Mouse (Mus musculus) lung, embryonic 14.5 days (tissue): ENCODE measurements around the gene 4632433K11Rik. TPM values are rescaled to one million over a fixed set of nuclear protein-coding genes. Genes with fewer than 3 reads are reported as not detected.
"Not testable (repeated sequence)": the region's sequence is repeated elsewhere in the genome, so short reads cannot be mapped to it uniquely, and the experiment has no call there.

Experiments
- ATAC-seq: fragments of 200-750 bp; cut with Nextera tagmentation; 2 replicates; pipeline ENCODE4 v1.8.0; 2017; ENCODE audit warnings: mild to moderate bottlenecking, moderate TSS enrichment, moderate library complexity; ENCODE audit not compliant: insufficient read depth
- DNase-seq: peaks from one replicate; pipeline ENCODE4 v3.0.0-alpha.2; 2015
- H3K27ac ChIP-seq: fragments of 300-500 bp; sonication (generic); 2 replicates; pipeline ENCODE4 v1.5.1; 2014; ENCODE audit warnings: low read depth, mild to moderate bottlenecking, moderate library complexity
- H3K27me3 ChIP-seq: fragments of 300-500 bp; sonication (generic); 2 replicates; pipeline ENCODE4 v1.6.1; 2014; ENCODE audit warnings: low read length, control low read depth; ENCODE audit not compliant: insufficient read depth
- H3K36me3 ChIP-seq: fragments of 300-500 bp; sonication (generic); 2 replicates; pipeline ENCODE4 v1.6.1; 2014; ENCODE audit warnings: control low read depth; ENCODE audit not compliant: insufficient read depth
- H3K4me1 ChIP-seq: fragments of 300-500 bp; sonication (generic); 2 replicates; pipeline ENCODE4 v1.6.1; 2014; ENCODE audit warnings: antibody characterized with exemption, control low read depth; ENCODE audit not compliant: insufficient read depth
- H3K4me2 ChIP-seq: fragments of 300-500 bp; sonication (generic); 2 replicates; pipeline ENCODE4 v1.6.1; 2014; ENCODE audit warnings: mild to moderate bottlenecking
- H3K4me3 ChIP-seq: fragments of 300-500 bp; sonication (generic); 2 replicates; pipeline ENCODE4 v1.5.1; 2014; ENCODE audit warnings: low read depth, low read length
- H3K9ac ChIP-seq: fragments of 300-500 bp; sonication (generic); 2 replicates; pipeline ENCODE4 v1.6.1; 2014
- H3K9me3 ChIP-seq: fragments of 300-500 bp; sonication (generic); 2 replicates; pipeline ENCODE4 v1.6.1; 2016; ENCODE audit warnings: low read depth, low read length, control low read depth
- CTCF ChIP-seq: IDR thresholded peaks from 2 replicates; pipeline ENCODE4 v1.5.1; 2016; ENCODE audit warnings: antibody characterized with exemption, low read depth
- WGBS: fragments of 180-500 bp; shearing (Covaris S2); extraction: QIAGEN DNeasy Blood & Tissue Kit; methylation state at CpG from one replicate; pipeline ENCODE4 v1.1.7; 2014; 5-methylcytosine and 5-hydroxymethylcytosine counted together
- polyA plus RNA-seq: library from polyadenylated mRNA; unstranded; fragments of >200 nt; fragmentation: Nextera tagmentation; extraction: Ambion mirVana; gene quantifications from 2 replicates; pipeline ENCODE4 v1.2.1, GENCODE M21; 2014

The 4632433K11Rik gene
- polyA plus RNA-seq, 1 experiment from 2014 or later: not detected

DNA sequence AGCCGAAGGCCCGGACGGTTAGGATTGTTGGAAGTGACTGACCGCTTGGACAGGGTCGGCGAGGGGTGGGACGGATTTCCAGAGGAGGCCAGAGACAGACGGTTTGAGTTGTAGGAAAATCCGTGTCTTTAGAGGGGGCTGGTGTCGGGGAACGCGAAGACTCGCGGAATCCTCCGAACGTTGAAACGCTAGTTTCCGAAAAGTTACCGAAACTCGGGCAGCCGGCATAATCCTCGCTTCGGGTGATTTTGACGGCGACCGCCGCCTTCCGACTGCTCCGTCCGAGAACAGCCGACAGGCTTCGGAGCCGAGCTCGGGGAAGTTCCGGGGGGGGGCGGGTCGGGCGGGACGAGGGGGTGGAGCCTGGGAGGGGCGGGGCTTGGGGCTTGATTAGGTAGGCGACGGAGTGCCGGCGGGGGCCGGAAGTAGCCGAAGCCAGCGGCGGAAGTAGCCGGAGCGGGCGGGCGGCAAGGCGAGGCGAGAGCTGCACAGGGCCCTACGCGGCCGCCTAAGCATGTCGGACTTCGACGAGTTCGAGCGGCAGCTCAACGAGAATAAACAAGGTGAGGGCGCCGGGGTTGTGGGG lies 27.9 kb downstream of the 4632433K11Rik start, which contains the start of gene U2af2:
Gene U2af2 (plus strand): TSS at position 370 of the 586 bp plus-strand sequence.
- H3K36me3 ChIP-seq: peaks cover 14% of the 10 kb centered on the region
- peak; percentile 81 for ATAC-seq

GRCm38 (mm10) chr7:5062360-5063001 lies 28.6 kb downstream of the 4632433K11Rik start:
- 0 out of 2 replicates have a peak, but pooled peaks cover 2% of the 10 kb centered on the region for H3K4me1 ChIP-seq
- H3K27me3 ChIP-seq: peaks cover 12% of the 10 kb centered on the region
- H3K9me3 ChIP-seq: no peaks in the 10 kb centered on the region
- peak; percentile 93 for DNase-seq
- TF ChIP-seq CTCF: no peak
- peak overlapping the region; percentile 75 for H3K4me3 ChIP-seq
- under 1% methylated on average over 51 of the region's 51 CpGs for WGBS
- H3K4me2 ChIP-seq: peak overlapping the region; percentile 86
- peaks cover 20% of the 10 kb centered on the region for H3K36me3 ChIP-seq
- peak overlapping the region; percentile 95 for H3K9ac ChIP-seq
- peak overlapping the region; percentile 100 for H3K27ac ChIP-seq
- ATAC-seq: peak; percentile 39

More for the DNA sequence above, 27.9 kb downstream of the 4632433K11Rik start, which contains the start of gene U2af2:
- Histone ChIP-seq H3K27ac (peak within 1 kb of the TSS; percentile 100), H3K9me3 (no peaks in the 10 kb centered on the region), H3K4me3 (peak within 1 kb of the TSS; percentile 75), H3K9ac (peak within 1 kb of the TSS; percentile 95), H3K27me3 (peaks cover 18% of the 10 kb centered on the region), H3K4me2 (peak within 1 kb of the TSS; percentile 86), H3K4me1 (peaks cover 8% of the 10 kb centered on the region; the same call in 1 of the 2 replicates)
- DNase-seq: peak; percentile 94
- WGBS: under 1% methylated on average over 58 of the region's 65 CpGs
- no peak for TF ChIP-seq CTCF

DNA sequence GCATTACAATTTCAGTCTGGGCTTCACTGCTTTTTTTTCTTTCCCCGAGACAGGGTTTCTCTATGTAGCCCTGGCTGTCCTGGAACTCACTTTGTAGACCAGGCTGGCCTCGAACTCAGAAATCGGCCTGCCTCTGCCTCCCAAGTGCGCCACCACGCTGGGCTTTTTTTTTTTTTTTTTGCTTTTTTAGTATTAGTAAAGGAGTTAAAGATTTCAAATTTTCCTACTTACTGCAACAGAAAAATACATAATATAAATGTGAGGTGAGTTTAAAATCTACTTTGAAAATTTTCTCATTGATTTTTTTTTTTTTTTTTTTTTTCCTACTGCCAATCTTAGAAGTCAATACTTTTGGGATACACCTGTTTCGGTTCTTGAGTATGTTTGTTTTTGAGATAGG lies 31.0 kb downstream of the 4632433K11Rik start:
- H3K4me2 ChIP-seq: no peak overlapping the region

GRCm38 (mm10) chr7:5073586-5073985 lies 39.7 kb downstream of the 4632433K11Rik start:
- Histone ChIP-seq H3K4me1 (no peaks in the 10 kb centered on the region), H3K27ac (no peak overlapping the region), H3K36me3 (peaks cover 93% of the 10 kb centered on the region), H3K9ac (no peak overlapping the region), H3K9me3 (no peaks in the 10 kb centered on the region), H3K27me3 (no peaks in the 10 kb centered on the region), H3K4me3 (no peak overlapping the region), H3K4me2 (no peak overlapping the region)
- no peak for ATAC-seq
- WGBS: 88% methylated on average over 1 of the region's 1 CpGs
- DNase-seq: no peak
- no peak for TF ChIP-seq CTCF

More for the DNA sequence above, 31.0 kb downstream of the 4632433K11Rik start:
- DNase-seq (no peak), ATAC-seq (no peak)
- H3K27ac ChIP-seq: no peak overlapping the region
- H3K27me3 ChIP-seq: no peaks in the 10 kb centered on the region
- no peak for TF ChIP-seq CTCF
- no peak overlapping the region for H3K4me3 ChIP-seq
- H3K9ac ChIP-seq: no peak overlapping the region
- peaks cover 44% of the 10 kb centered on the region for H3K36me3 ChIP-seq
- no peaks in the 10 kb centered on the region for H3K9me3 ChIP-seq
- WGBS: 92% methylated on average over 6 of the region's 6 CpGs
- 0 out of 2 replicates have a peak, but pooled peaks cover 2% of the 10 kb centered on the region for H3K4me1 ChIP-seq

- Histone ChIP-seq H3K4me3 (no peak overlapping the region), H3K27me3 (no peaks in the 10 kb centered on the region), H3K4me2 (no peak overlapping the region), H3K9me3 (no peaks in the 10 kb centered on the region), H3K4me1 (no peaks in the 10 kb centered on the region), H3K36me3 (peaks cover 87% of the 10 kb centered on the region), H3K9ac (no peak overlapping the region), H3K27ac (no peak overlapping the region)
- TF ChIP-seq CTCF: no peak
- DNase-seq (no peak), ATAC-seq (no peak)
- WGBS: 90% methylated on average over 5 of the region's 5 CpGs
Observed at GRCm38 (mm10) chr7:5074984-5075383, 41.1 kb downstream of the 4632433K11Rik start.

GRCm38 (mm10) chr7:5076931-5077330 lies 43.0 kb downstream of the 4632433K11Rik start:
- Histone ChIP-seq H3K27me3 (no peaks in the 10 kb centered on the region), H3K36me3 (peaks cover 70% of the 10 kb centered on the region), H3K9me3 (no peaks in the 10 kb centered on the region), H3K4me1 (no peaks in the 10 kb centered on the region), H3K4me2 (no peak overlapping the region), H3K27ac (no peak overlapping the region), H3K4me3 (no peak overlapping the region), H3K9ac (no peak overlapping the region)
- TF ChIP-seq CTCF: no peak
- WGBS: 75% methylated on average over 2 of the region's 2 CpGs
- ATAC-seq (no peak), DNase-seq (no peak)

DNA sequence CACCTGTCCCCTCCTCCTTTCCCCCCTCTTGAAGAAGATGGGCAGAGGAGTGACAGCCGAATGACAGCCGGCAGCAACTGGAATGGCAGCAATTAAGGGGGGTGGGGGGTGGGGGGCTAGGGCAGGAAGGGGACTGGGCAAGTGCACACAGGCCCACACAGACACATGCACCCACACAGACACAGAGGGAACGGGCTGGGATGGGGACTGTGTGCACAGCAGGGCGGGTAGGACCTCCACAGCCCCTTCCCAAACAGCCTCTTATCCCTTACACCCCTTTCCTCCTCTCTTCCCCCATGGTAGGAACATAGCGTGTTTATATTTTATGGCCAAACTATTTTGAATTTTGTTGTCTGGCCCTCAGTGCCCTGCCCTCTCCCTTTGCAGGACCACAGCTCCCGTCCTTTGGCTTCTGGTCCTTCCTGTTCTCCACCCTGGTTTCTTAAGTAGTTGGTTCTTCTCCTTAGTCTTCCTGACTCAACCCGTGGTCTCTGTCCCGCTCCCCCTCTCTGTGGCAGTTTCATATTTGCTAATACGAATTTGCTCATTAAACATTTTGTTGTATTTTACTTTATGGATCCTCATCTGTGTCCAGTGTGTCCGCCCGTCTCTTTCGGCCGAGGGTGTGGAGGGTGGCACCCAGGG lies 45.6 kb downstream of the 4632433K11Rik start:
- Histone ChIP-seq H3K27ac (peak overlapping the region; percentile 95), H3K36me3 (peaks cover 63% of the 10 kb centered on the region), H3K4me2 (peak overlapping the region; percentile 87), H3K4me3 (peak overlapping the region; percentile 98), H3K9ac (peak overlapping the region; percentile 29; the same call in 1 of the 2 replicates)
- WGBS: 41% methylated on average over 10 of the region's 13 CpGs
- not testable (repeated sequence) for H3K9me3 ChIP-seq, H3K4me1 ChIP-seq, DNase-seq, H3K27me3 ChIP-seq
- ATAC-seq: peak; percentile 39
